Mouse (Mus musculus): ENCODE data around the gene Tbc1d30. TPM values are rescaled to one million over a fixed set of nuclear protein-coding genes. Genes with fewer than 3 reads are reported as not detected.

Gene Tbc1d30
- polyA plus RNA-seq, 1 experiment, result 0.78 TPM

GRCm38 (mm10) chr10:121256115-121256825 lies 94.8 kb downstream of the Tbc1d30 start:
- H3K4me1 ChIP-seq (ENCODE audit: control insufficient read depth, insufficient read depth, insufficient read length), result no peaks in the 10 kb centered on the region
- H3K27me3 ChIP-seq (ENCODE audit: control insufficient read depth, insufficient read depth, low read length), result no peaks in the 10 kb centered on the region
- peak; percentile 22 to 37 for DNase-seq (ENCODE audit: low read depth in 1 of 2, low spot score in 2 of 2)
- no peak for TF ChIP-seq POLR2A (IDR thresholded peaks at IDR 0.05; ENCODE audit: low read depth, low read length)
- TF ChIP-seq CTCF (IDR thresholded peaks at IDR 0.05; ENCODE audit: extremely low read depth, insufficient read depth, insufficient read length, insufficient replicate concordance), result peak; percentile 94
- H3K36me3 ChIP-seq (ENCODE audit: control insufficient read depth, insufficient read depth, low read length), result no peaks in the 10 kb centered on the region
- H3K27ac ChIP-seq (ENCODE audit: insufficient read depth, low read length), result no peak overlapping the region
- WGBS, result 28% methylated on average over 17 of the region's 17 CpGs
- no peak overlapping the region for H3K4me3 ChIP-seq (ENCODE audit: extremely low read depth, insufficient read depth, insufficient read length)

- 93% methylated on average over 5 of the region's 5 CpGs for WGBS
- Histone ChIP-seq H3K4me1 (ENCODE audit: control insufficient read depth, insufficient read depth, insufficient read length) (no peaks in the 10 kb centered on the region), H3K4me3 (ENCODE audit: extremely low read depth, insufficient read depth, insufficient read length) (no peak overlapping the region), H3K27me3 (ENCODE audit: control insufficient read depth, insufficient read depth, low read length) (no peaks in the 10 kb centered on the region), H3K27ac (ENCODE audit: insufficient read depth, low read length) (no peak overlapping the region), H3K36me3 (ENCODE audit: control insufficient read depth, insufficient read depth, low read length) (no peaks in the 10 kb centered on the region)
- no peak for DNase-seq (ENCODE audit: low read depth in 1 of 2, low spot score in 2 of 2)
- TF ChIP-seq CTCF (IDR thresholded peaks at IDR 0.05; ENCODE audit: extremely low read depth, insufficient read depth, insufficient read length, insufficient replicate concordance), result no peak
- TF ChIP-seq POLR2A (IDR thresholded peaks at IDR 0.05; ENCODE audit: low read depth, low read length), result no peak
These were observed 95.6 kb downstream of the Tbc1d30 start for GRCm38 (mm10) chr10:121255465-121255864.

- TF ChIP-seq POLR2A (IDR thresholded peaks at IDR 0.05; ENCODE audit: low read depth, low read length) (no peak), CTCF (IDR thresholded peaks at IDR 0.05; ENCODE audit: extremely low read depth, insufficient read depth, insufficient read length, insufficient replicate concordance) (no peak)
- Histone ChIP-seq H3K4me3 (ENCODE audit: extremely low read depth, insufficient read depth, insufficient read length) (no peak overlapping the region), H3K27ac (ENCODE audit: insufficient read depth, low read length) (no peak overlapping the region), H3K36me3 (ENCODE audit: control insufficient read depth, insufficient read depth, low read length) (no peaks in the 10 kb centered on the region), H3K4me1 (ENCODE audit: control insufficient read depth, insufficient read depth, insufficient read length) (no peaks in the 10 kb centered on the region), H3K27me3 (ENCODE audit: control insufficient read depth, insufficient read depth, low read length) (no peaks in the 10 kb centered on the region)
- WGBS, result 85% methylated on average over 8 of the region's 8 CpGs
- DNase-seq (ENCODE audit: low read depth in 1 of 2, low spot score in 2 of 2), result no peak
These were observed 96.7 kb downstream of the Tbc1d30 start for GRCm38 (mm10) chr10:121254343-121254742.

- no peak for TF ChIP-seq POLR2A (IDR thresholded peaks at IDR 0.05; ENCODE audit: low read depth, low read length)
- no peak for TF ChIP-seq CTCF (IDR thresholded peaks at IDR 0.05; ENCODE audit: extremely low read depth, insufficient read depth, insufficient read length, insufficient replicate concordance)
- WGBS, result 61% methylated on average over 7 of the region's 7 CpGs
- no peak overlapping the region for H3K27ac ChIP-seq (ENCODE audit: insufficient read depth, low read length)
- no peaks in the 10 kb centered on the region for H3K36me3 ChIP-seq (ENCODE audit: control insufficient read depth, insufficient read depth, low read length)
- no peak for DNase-seq (ENCODE audit: low read depth in 1 of 2, low spot score in 2 of 2)
- no peaks in the 10 kb centered on the region for H3K4me1 ChIP-seq (ENCODE audit: control insufficient read depth, insufficient read depth, insufficient read length)
- H3K4me3 ChIP-seq (ENCODE audit: extremely low read depth, insufficient read depth, insufficient read length), result no peak overlapping the region
- no peaks in the 10 kb centered on the region for H3K27me3 ChIP-seq (ENCODE audit: control insufficient read depth, insufficient read depth, low read length)
These were observed 98.3 kb downstream of the Tbc1d30 start for GRCm38 (mm10) chr10:121252781-121253180.

- WGBS, result 14% methylated on average over 8 of the region's 8 CpGs
- Histone ChIP-seq H3K27ac (ENCODE audit: insufficient read depth, low read length) (no peak overlapping the region), H3K27me3 (ENCODE audit: control insufficient read depth, insufficient read depth, low read length) (no peaks in the 10 kb centered on the region), H3K36me3 (ENCODE audit: control insufficient read depth, insufficient read depth, low read length) (no peaks in the 10 kb centered on the region), H3K4me3 (ENCODE audit: extremely low read depth, insufficient read depth, insufficient read length) (no peak overlapping the region), H3K4me1 (ENCODE audit: control insufficient read depth, insufficient read depth, insufficient read length) (no peaks in the 10 kb centered on the region)
- DNase-seq (ENCODE audit: low read depth in 1 of 2, low spot score in 2 of 2), result no peak
- no peak for TF ChIP-seq POLR2A (IDR thresholded peaks at IDR 0.05; ENCODE audit: low read depth, low read length)
- TF ChIP-seq CTCF (IDR thresholded peaks at IDR 0.05; ENCODE audit: extremely low read depth, insufficient read depth, insufficient read length, insufficient replicate concordance), result no peak
These were observed 99.9 kb downstream of the Tbc1d30 start for GRCm38 (mm10) chr10:121251191-121251590.

- 88% methylated on average over 4 of the region's 4 CpGs for WGBS
- DNase-seq (ENCODE audit: low read depth in 1 of 2, low spot score in 2 of 2), result no peak
These were observed 101.3 kb downstream of the Tbc1d30 start for GRCm38 (mm10) chr10:121249820-121250219.

GRCm38 (mm10) chr10:121247545-121247944 lies 103.5 kb downstream of the Tbc1d30 start:
- Histone ChIP-seq H3K4me3 (ENCODE audit: extremely low read depth, insufficient read depth, insufficient read length) (no peak overlapping the region), H3K36me3 (ENCODE audit: control insufficient read depth, insufficient read depth, low read length) (no peaks in the 10 kb centered on the region), H3K4me1 (ENCODE audit: control insufficient read depth, insufficient read depth, insufficient read length) (no peaks in the 10 kb centered on the region), H3K27me3 (ENCODE audit: control insufficient read depth, insufficient read depth, low read length) (no peaks in the 10 kb centered on the region), H3K27ac (ENCODE audit: insufficient read depth, low read length) (no peak overlapping the region)
- no peak for DNase-seq (ENCODE audit: low read depth in 1 of 2, low spot score in 2 of 2)
- no peak for TF ChIP-seq CTCF (IDR thresholded peaks at IDR 0.05; ENCODE audit: extremely low read depth, insufficient read depth, insufficient read length, insufficient replicate concordance)
- WGBS, result 91% methylated on average over 11 of the region's 11 CpGs

More at GRCm38 (mm10) chr10:121249820-121250219, 101.3 kb downstream of the Tbc1d30 start:
- Histone ChIP-seq H3K27me3 (ENCODE audit: control insufficient read depth, insufficient read depth, low read length) (no peaks in the 10 kb centered on the region), H3K4me3 (ENCODE audit: extremely low read depth, insufficient read depth, insufficient read length) (no peak overlapping the region), H3K4me1 (ENCODE audit: control insufficient read depth, insufficient read depth, insufficient read length) (no peaks in the 10 kb centered on the region), H3K27ac (ENCODE audit: insufficient read depth, low read length) (no peak overlapping the region), H3K36me3 (ENCODE audit: control insufficient read depth, insufficient read depth, low read length) (no peaks in the 10 kb centered on the region)
- TF ChIP-seq POLR2A (IDR thresholded peaks at IDR 0.05; ENCODE audit: low read depth, low read length), result no peak
- no peak for TF ChIP-seq CTCF (IDR thresholded peaks at IDR 0.05; ENCODE audit: extremely low read depth, insufficient read depth, insufficient read length, insufficient replicate concordance)
